Mouse (Mus musculus) neural tube, embryonic 10.5 days (tissue): ENCODE measurements around the gene Htr5b.

Experiments
- DNase-seq: peaks from one replicate; pipeline ENCODE4 v3.0.0-alpha.2; 2017; ENCODE audit warnings: low spot score; ENCODE audit errors: extremely low spot score

Htr5b gene

DNA sequence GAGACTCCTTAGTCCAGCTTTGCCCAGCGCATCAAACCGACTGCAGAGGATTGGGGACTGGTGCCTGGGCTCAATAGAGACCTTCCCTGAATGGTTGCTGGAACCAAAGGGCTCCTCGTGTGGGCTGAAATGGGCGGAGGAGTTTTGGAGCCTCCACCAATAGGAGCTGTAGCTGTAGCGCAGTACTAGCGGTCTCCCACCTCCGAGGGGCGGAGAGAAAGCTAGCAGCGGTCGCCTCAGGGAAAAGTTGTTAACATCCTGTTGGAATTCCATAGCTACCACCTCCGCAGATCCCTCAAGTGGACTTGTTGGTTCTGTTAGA, at the start of gene Htr5b:
Htr5b (minus strand) TSS at position 67 of the 322 bp plus-strand sequence.
- peak; percentile 56 for DNase-seq

DNA sequence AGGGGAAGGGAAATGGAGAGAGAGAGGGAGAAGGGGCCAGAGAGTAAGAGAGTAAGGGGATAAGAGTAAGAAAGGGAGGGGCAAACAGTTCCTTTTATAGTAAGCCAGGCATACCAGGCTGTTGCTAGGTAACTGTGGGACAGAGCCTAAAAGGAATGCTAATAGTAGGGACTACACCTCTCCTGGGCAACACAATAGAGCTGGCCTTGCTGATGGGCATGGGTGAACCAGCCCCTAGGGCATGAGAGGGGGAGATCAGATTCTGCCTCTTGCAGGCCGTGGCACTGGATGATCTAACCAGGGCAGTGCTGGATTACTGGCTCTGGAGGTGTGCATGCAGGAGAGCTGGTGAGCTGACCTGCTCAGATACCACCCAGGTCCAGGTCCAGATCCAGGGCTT, 49.2 kb upstream of the Htr5b start:
- DNase-seq = no peak

DNA sequence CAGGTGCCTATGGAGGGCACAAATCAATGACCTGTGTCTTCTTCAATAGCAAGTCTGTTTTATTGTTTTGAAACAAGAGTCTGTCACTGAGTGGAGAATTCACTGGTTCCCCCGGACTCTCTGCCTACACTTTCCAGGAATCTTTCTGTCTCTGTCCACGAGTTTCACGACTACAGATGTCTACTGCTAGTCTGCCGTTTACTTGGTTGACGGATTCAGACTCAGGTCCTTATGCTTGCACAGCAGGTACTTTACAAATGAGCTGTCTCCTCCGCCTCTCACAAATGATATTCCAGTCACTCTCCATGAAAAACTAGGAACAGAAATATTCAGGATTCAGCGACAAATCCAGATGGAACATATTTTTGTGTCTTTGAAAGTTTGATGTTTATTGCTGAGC, 42.3 kb upstream of the Htr5b start:
- no peak for DNase-seq

DNA sequence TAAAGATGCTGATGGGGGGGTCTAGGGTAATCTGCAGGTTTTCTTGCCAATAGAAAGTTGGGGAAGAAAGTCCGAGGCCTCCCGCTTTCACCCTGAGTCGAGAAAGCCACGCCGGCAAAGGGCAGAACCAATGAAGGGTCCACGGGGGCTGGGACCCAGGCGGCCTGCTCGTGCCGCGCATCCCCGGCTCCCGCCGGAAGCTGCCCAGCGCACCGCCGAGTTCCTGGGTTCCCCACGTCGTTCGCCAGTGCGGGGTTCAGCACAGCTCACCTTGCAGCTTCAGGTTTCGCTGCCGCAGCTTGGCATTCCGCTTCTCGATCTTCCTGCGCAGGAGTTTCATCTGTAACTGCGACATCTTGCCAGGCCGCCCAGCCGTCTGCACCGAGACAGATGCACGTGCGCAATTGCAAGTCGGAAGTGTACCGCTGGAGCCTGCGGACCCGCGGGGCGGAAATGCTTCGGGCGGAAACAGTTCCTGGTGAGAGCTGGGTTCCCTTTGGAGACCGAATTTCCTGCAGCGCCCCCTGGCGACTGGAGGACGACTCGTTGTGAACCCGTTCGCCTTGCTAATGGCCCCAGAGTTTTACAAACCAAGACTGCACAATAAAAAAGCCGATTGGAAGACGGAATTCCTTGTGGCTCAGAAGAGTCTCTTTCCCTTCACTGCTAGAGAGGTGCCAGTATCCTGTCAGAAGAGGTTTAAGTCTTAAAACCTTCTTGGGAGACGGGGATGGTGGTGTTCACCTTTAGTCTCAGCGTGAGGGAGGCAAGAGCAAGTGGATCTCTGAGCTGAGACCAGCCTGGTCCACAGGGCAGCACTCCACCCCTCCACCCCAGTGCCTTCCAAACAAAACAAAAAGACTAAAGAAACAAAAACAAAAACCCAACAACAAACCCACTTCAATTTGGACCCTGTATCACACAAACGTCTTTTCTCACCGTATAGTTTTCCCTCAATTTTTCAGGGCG, 39.5 kb upstream of the Htr5b start, which contains the start of gene Ddx18:
Ddx18 (minus strand) TSS at position 469 of the 969 bp plus-strand sequence.
- peak; percentile 98 for DNase-seq

DNA sequence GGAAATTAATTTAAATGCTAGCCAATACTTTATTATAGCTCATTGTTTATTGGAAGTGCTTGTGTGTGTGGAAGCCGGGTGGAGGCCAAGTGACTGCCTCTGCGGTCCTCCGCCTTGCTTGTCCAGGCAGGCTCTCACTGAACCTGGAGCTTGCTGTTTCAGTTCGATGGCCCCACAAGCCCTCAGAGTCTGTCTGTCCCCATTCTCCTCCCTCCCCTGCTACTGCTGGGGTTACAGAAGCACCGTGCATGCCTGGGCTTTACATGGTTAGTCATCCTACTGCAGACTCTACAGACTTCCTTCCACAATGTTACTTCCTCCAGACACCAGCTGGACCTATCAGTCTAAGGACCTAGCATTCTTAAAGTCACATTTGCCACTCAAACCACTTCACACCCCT, 29.6 kb upstream of the Htr5b start:
- DNase-seq = no peak

DNA sequence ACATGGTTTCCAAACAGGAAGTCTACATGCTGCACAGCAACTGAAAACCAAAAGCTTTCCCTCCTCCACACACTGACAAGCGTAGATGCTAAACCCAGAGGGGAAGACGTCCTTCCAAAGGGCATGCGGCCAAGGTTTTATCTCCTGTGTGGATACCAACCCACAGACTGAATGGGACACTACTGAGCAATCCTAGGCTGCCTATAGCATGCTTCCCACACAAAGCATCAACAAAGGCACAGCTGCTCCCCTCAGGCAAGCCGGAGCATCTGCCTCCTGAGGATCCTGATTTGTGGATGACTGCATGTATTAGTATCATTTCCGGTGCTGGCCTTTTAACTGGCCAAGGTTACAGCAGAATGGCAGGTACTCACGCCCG, 23.2 kb upstream of the Htr5b start:
- DNase-seq = no peak

DNA sequence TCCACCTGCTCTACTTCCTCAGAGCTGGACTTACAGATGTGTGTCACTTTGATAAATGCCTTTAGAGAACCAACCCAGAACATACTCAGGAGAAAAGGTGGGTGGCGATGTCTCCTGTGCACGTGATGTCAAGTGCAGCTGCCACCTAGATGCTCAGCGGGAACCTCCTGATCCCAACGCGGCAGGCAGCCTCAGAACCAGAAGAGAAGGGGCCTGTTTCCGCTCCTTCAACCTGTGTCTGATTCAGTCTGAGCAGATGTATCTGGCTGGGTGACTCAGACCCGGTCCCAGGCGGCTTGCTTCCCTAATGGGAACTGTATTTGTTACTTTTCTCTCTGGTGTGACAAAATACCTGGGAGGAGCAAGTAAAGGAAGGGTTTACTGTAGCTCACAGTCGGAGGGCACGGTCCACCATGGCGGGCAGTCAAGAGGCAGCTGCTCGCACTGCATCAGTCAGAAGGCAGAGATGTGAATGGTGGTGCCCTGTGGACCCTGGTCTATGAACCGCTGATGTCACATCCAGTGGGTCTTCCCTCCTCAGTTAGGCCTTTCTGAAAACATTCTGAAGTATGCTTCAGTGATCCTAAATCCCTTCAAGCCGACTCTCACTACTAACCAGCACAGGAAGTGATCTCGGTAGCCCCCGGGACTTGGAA, 22.7 kb upstream of the Htr5b start:
- DNase-seq = no peak

DNA sequence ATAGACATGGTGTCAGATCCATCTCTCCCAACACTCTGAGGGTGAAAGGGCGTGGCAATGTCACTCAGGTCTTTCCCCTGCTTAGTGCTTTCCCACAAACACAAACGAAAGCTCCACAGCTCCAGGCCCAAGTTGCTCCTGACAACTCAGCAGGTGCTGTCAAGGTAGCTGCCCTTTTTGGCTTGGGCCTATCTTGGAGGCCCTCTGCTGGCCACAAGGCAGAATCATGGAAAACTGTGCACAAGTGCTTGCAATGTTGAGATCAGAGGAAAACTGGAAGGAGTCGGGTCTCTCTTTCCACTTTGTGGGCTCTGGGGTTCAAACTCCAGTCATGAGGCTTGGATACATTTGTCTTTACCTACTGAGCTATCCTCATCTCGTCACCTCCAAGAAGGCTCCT, 21.2 kb upstream of the Htr5b start:
- DNase-seq = no peak

DNA sequence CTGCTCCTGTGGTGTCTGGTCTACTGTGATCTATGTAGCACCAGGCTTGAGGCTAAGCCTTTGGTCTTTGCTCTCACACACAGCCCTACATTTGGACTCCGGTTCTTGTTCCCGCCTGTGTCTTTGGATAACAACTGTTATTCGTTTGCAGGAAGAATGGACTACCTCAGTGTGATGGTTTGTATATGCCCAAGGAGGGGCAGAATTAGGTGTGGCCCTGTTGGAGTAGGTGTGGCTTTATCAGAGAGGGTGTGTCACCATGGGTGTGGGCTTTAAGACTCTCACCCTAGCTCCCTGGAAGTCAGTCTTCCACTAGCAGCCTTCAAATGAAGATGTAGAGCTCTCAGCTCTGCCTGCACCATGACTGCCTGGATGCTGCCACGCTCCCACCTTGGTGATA, 20.4 kb upstream of the Htr5b start:
- no peak for DNase-seq

DNA sequence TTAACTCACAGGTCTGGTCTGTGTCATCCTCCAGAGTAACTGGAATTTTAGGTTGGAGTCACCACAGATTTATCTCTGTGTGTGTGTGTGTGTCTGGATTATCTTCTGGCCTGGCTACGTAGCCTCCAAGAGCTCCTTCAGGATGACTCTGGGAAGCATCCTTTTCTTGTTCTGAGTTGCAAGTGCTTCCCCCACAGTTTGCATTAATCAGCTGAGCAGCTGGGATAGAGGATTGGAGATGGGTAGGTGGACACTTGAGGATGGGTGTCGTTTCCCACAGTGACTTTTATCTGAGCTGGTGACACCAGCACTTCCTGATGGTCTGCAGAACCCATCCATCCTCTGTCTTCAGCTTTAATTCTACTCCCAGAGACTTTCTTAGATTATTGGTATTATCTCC, 18.6 kb upstream of the Htr5b start:
- DNase-seq = no peak

DNA sequence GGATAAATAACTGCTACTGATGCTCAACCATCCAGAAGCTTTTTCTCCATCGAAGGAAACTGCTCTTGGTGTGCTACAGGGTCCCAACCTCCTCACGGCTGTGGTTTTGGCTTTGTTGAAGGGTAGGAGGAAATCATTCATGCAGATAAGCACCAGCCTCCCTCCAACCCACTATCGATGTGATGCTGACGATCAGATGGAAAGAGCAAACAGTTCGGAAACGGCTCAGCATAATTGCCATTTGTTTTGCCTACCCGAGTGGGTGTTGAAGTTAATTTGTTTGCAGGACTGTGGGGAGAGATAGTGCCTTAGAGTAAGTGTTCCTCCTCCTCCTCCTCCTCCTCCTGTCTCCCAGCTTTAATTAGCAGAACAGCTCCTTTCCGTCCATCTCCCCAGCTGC, 12.1 kb upstream of the Htr5b start:
- DNase-seq = no peak

DNA sequence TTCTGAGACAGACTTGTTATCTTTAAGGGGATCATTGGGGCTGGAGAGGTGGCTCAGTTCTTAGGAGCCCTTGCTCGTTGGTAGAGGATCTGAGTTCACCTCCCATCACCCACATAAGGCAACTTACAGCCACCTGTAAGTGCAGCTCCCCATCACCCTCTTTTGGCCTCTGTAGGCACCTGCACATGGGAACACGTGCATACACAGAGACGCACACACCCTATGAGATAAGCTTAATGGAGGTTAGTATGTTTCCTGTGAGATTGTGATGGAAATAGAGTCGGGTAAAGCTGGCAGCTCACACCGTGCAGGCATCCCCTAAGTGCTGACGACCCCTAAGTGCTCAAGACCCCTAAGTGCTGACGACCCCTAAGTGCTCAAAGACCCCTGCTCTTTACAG, 3.2 kb upstream of the Htr5b start:
- DNase-seq = no peak

DNA sequence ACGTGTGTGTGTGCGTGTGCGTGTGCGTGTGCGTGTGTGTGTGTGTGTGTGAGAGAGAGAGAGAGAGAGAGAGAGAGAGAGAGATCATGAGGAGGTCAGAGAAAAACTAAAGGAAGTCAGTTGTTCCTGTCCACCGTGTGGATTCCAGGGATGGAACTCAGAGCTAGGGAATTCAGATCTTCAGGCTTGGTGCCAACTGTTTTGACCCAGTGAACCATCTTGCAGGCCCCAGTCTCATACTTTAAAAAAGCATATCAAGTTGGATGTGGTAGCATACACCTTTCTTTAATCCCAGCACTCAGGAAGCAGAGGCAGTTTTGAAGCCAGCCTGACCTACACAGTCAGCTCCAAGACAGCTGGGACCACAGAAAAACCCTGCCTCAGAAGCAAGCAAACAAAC, 1.0 kb upstream of the Htr5b start:
- no peak for DNase-seq

DNA sequence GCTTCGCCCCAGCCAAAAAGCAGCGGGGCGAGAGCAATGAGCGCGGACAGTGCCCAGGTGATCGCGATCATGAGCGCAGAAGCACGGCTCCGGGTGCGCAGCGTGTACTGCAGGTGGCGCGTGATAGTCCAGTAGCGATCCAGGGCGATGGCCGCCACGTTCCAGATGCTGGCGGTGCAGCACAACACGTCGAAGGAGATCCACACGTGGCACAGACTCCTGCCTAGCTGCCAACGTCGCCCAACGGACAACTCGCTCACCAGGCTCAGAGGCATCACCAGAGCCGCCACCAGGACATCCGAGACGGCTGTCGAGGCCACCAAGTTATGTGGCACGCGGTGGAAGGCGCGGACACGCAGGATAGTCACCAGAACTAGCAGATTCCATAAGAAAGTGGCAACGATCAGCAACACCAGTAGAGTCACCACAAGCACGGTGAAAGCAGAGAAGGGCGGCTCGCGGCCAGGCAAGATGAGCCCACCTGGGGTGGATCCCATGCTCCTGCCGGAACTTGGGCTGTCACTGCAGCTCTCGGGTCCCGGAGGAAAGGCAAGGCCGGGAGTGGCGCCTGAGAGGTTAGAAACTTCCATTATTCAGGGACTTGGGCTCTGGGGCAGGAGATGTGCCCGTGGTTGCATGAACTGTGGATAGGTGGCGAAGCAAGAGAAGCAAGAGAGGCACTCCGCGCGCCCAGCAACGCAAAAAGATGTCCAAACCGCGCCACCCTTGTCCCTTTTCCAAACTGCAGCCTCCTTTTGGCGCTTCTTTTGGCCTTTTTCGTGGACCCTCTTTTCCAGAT, 466 bp downstream of the Htr5b start:
- DNase-seq = peak; percentile 49

DNA sequence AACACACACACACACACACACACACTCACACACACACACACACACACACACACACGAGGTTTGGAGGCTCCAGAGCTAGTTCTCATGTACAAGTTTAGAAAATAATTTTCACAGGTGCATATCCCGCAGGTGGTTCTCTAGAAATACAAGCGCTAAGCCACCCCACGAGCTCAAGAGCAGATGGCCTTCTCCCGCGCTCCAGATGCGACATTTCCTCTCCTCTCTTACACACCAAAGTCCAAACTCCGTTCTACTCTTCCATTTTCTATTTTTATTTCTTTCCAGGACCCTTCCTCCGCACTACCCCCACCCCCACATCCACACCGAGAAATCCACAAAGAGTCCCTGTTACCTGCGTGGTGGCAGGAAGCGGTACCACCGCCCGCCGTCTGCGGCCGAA, 1.2 kb downstream of the Htr5b start:
- no peak for DNase-seq

DNA sequence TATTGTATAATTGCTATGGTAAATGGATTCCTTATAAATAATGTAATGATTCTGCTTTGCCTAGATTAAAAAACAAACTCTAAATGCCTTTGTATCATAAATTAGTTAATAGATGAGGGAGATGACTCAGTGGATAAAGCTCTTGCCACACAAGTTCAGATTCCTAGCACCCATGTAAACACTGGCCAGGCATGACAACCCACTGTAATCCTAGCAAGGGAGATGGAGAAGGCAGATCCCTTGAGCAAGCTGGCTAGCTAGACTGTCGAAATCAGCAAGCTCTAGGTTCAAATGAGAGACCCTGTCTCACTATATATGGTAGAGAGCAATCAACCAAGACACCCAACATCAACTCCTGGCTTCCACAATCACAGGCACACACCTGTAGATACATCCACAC, 9.7 kb downstream of the Htr5b start:
- no peak for DNase-seq

DNA sequence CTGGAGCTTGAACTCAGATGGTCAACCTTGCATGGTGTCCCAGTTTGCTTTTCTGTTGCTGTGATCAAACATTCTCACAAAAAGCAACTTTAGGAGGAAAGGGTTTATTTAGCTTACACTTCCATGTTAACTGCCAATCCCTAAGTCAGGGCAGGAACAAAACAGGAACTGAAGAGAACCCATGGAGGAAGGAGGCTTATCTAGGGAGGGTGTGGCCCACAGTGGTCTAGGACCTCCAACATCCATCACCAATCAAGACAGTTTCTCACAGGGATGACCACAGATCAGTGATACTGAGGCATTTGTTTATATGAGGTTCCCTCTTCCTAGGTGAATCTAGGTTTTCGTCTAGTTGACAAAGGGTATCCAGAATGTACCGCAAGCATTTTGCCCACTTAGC, 16.3 kb downstream of the Htr5b start:
- no peak for DNase-seq

DNA sequence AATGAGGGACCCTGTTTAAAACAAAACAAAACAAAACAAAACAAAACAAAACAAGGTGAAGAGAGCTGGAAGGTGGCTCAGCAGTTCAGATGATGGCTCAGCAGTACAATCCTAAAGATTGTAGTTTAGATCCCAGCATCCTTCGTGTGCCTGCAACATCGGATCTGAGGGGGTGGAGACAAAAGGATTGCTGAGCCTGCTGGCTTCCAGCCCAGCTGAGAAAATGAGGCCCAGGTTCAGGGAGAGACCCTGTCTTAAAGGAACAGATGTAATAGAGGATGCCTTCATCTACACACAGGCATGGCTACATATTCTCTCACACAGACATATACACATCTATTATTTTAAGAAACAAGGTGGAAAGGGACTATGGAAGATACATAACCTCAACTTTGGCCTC, 17.1 kb downstream of the Htr5b start:
- DNase-seq = no peak

DNA sequence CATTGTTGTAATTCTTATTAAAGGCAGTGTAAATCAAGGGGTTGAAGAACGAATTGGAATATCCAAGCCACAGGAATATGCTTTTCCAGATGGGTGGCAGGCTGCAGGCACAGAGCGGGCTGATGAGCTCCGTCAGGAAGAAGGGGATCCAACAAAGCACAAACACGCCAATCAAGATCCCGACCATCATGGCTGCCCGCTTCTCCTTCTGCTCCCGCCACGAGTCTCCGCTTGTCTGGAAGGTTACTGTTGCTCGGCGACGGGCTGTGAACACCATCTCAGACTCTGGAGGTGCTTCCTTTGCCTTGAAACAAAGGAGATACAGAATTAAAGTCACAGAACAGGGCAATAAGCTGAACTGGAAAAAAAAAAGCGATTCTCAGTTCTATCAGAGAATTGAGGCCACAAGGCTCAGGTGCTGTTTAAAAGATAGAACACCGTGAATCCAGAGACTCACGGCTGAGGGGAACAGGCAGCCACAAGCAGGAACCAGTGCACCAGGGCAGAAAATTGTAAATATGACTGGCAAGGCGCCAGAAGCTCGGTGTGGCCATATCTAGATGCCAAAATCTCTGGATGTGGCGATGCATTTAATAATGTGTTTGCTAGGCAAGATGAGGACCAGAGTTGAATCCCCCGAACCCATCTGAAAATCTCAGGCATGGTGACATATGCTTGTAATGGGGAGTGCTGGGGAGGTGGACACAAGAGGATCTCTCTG, 17.7 kb downstream of the Htr5b start:
- DNase-seq = no peak

DNA sequence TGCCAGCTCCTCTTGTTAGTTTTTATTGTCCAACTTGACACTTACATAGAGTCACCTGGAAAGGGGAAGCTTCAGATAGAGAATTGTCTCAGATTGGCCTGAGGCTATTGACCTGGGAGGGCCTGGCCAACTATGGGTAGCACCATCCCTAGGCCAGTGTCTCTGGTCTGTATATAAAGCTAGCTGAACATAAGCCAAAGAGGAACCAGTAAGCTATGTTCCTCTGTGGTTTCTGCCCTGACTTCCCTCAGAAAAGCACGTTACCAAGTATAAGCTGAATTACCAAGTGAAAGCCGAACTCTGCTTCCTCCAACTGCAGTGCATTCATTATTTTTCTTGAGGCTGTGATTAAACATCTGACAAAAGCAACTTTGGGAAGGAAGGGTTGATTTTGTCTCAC, 19.5 kb downstream of the Htr5b start:
- no peak for DNase-seq

DNA sequence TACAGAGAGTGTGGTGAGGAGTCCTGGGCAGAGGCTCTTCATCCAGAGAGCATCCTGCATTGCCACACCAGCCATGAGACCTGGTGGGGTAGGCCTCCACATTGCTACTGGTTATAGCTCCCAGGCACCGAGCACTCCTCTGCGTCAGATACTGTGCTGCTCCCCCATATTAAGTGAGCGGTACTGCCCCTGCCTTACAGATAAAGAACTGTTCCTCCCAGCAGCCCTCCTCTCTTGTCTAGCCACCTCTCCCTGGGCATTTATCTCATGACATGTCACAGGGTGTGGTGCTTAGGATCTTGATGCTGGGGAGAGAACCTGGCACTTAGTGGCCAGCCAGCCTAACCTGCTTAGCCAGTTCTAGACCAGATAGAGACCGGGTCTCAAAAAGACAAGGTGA, 31.2 kb downstream of the Htr5b start:
- no peak for DNase-seq
